Mouse (Mus musculus) mammary gland, adult 2 months (tissue): ENCODE measurements around the gene Gm21885. TPM values are rescaled to one million over a fixed set of nuclear protein-coding genes. Genes with fewer than 3 reads are reported as not detected.

Experiments
- polyA plus RNA-seq: library from polyadenylated mRNA; depleted of rRNA; stranded (reverse); fragments of >200 nt; gene quantifications from 2 replicates; pipeline ENCODE4 v1.2.3, GENCODE M21; 2012; ENCODE audit warnings: low replicate concordance; rRNA removed

The Gm21885 gene
- not detected in 2 replicates for polyA plus RNA-seq

DNA sequence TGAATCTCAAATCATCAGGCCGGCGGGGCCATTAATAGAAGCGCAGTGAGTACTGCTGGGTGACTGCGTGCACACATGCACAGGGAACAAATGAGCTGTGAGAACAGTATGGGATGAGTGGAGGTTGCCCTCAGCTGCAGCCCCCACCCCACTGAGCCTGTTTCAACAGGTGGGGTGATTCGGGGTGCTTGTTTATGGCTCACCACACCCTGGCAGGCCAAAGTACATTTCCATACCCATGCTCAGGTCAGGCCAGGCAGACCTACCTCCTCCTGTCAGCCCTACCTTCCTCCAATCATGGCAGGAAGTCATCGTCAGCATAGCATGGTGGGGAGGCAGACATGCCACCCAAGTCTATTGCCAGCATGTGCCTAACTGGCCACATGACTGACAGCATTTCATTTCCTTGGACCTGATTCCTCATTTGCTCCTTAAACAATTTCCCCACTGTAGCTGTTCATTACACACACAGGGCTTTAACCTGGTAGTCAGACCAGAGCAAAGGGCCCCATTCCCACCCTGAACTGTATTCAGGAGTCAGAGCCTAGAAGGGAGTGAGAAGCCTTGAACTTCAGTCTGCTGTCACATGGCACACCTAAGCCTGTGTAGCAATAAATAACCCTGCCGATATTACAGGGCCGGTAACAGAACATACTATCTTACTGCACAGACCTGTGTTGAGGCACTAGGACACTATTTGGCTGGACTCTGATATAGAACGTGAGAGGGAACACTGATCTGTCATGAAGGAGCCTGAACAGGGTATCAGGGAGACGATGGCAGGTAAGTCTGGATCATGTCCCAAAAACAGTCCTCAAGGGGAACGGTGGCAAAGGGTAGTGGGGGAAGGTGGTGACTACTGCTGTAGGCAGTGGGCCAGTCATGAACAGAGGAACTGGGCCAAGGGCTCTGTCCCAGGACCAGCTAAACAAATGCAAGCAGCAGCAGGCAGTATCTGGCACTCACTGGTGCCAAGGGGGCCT lies at the start of gene Gm21885:
Gm21885 (plus strand) TSS at position 675 of the 983 bp plus-strand sequence.

DNA sequence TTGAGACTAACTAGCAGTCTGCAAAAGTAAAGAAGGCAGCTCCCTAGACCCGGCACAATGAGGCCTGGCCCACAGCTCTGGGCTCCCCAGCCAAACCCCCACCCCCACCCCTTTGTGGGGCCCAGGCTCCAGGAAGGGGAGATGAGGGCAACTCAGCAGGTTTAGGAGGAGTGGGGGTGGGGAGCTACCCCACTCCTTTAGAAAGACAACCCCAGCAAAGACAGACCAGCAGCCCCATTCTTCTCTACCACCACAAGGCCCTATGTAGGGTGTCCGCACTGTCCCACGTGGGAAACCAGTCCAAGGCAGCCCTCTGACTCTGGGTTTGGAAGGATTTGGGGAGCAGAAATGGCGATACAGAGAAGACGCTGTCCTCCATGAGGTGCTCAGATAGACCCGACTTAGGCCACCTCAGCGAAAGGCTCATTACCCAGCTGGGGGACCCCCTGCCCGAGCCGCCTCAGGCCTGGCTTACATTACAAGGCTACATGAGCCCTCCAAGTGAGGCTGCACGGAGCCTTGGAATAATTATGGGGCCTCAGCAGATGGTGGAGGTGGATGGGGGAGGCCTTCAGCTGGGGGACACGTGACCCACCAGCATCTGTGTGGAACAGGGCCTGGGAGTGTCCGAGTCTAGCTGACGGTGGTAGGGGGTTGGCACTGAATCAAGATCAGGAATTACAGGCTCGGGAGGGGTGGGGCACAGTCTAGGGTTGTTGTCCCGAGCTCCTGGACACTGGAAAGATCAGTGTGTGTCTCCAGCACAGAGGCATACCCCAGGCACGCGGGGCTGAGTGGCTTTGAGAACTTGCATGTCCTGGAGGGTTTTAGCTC lies 35.5 kb upstream of the Gm21885 start, which contains the start of gene Wfikkn2:
Wfikkn2 (minus strand) TSS at position 51 of the 834 bp plus-strand sequence.

DNA sequence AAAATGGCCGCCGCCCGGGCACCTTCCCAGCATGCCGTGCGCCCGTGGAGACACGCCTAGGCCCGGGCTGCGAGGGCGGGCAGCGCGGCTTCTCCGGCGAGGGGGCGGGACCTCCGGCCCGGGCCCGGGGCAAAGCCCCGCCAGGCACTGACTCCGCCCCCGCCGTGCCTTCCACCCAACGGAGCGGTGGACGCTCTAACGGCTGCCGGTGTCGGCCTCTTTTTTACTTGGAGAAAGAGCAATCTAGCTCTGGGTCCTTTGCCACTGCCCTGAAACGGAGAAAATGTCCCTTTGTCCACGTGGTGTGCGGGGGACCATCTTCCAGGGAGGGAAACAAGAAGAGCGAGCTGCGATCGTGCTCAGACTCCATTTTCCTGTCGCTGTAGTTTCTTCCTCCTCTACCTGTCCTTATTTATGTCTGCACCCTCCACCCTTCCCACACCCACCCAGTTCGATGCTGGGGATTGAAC lies 40.3 kb downstream of the Gm21885 start, which contains the start of gene Luc7l3:
Luc7l3 (minus strand) TSS at position 58 of the 470 bp plus-strand sequence.

GRCm38 (mm10) chr11:94327693-94328643 lies 46.3 kb downstream of the Gm21885 start, which contains the start of gene Ankrd40:
TSS of gene Ankrd40 (plus strand) at chr11:94328001.

Other genes starting within 250 kb of the Gm21885 start
- 55.1 and 101 TPM in 2 replicates for gene Tob1, start 70.4 kb upstream of the Gm21885 start, polyA plus RNA-seq
- gene Wfikkn2, start 35.9 kb upstream of the Gm21885 start, polyA plus RNA-seq: 0.61 and 2.1 TPM in 2 replicates
- gene Luc7l3, start 40.1 kb downstream of the Gm21885 start, polyA plus RNA-seq: 5.7 and 14.1 TPM in 2 replicates
- gene Ankrd40, start 46.1 kb downstream of the Gm21885 start, polyA plus RNA-seq: 131 and 159 TPM in 2 replicates
- 17.6 and 20.2 TPM in 2 replicates for gene Abcc3, start 111.1 kb downstream of the Gm21885 start, polyA plus RNA-seq
- gene Cacna1g, start 192.3 kb downstream of the Gm21885 start, polyA plus RNA-seq: 56.3 and 63.6 TPM in 2 replicates
- 0.07 and 0.36 TPM in 2 replicates for gene Spata20, start 204.3 kb downstream of the Gm21885 start, polyA plus RNA-seq
- gene Epn3, start 218.1 kb downstream of the Gm21885 start, polyA plus RNA-seq: 6.2 and 14.0 TPM in 2 replicates
- gene Mycbpap, start 239.9 kb downstream of the Gm21885 start, polyA plus RNA-seq: 1.2 and 1.5 TPM in 2 replicates